Mouse (Mus musculus) thymus, postnatal 10 days (tissue): Measurements from ENCODE around the gene Mrtfa.

Source experiments
- DNase-seq, 2 experiments: peaks; one replicate each; pipeline ENCODE4 v3.0.0; 2021; ENCODE audit warnings: low spot score in 2 of 2

The Mrtfa gene

DNA sequence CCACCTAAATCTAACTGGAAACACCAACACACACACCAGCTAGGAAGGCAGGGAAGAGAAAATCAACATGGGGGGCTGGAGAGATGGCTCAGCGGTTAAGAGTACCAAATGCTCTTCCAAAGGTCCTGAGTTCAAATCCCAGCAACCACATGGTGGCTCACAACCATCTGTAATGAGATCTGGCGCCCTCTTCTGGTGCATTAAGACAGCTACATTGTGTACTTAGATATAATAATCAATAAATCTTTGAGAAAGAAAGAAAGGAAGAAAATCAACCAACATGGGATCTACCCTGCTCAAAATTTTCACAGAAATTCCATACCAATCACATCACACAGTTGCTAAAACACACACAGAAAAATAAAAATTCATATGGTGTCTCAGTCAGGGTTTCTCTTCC, 34.1 kb downstream of the Mrtfa start:
- DNase-seq = no peak

DNA sequence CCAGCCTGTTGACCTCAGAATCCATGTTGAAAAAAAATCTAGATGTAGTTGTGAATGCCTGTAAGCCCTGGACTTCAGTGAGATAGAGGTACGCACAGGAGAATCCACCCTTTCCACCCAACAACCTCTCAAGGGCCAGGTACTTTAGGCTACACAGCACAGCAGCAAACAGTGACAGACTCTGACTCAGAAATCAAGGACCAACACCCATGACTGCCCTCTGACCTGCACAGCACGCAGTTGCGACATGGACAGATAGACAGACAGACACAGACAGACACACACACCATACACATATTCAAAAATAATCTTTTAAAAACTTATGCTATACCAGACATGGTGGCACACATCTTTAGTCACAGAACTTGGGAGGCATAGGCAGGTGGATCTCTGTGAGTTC, 34.7 kb downstream of the Mrtfa start:
- no peak for DNase-seq

DNA sequence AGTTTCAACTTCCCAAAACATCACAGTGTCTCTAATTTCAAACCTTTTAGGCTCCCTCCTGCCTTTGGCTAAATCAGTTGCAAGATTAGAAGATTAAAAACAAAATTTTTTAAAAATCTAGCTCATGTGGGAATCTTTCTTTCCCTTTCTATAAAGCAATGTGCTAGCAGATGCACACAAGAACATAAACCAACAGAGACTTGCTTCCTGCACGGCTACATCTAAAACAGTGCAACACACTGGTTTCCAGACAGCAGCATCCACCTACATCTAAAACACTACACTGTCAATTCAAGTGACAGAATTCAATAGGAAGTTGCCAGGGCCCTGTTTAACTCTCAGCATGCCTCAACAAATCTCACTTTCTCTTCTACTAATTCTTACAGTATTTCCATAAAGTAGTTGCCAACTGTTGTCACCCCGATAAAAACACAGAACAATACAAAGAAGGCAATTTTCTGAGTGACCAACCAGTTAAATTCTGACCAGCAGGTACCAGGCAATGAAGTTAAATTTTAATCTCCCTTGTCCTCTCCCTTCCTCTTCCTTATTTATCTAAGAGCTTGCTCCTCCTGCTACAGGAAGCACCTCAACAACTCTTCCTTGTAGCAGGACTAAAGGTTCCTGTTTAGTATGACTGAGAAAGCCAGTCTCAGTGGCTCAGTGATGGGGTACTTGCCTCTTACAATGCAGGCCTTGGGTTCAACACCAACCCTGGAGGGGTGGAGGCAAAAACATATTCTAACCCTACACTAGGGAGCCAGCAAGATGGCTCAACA, 35.5 kb downstream of the Mrtfa start:
- no peak for DNase-seq

DNA sequence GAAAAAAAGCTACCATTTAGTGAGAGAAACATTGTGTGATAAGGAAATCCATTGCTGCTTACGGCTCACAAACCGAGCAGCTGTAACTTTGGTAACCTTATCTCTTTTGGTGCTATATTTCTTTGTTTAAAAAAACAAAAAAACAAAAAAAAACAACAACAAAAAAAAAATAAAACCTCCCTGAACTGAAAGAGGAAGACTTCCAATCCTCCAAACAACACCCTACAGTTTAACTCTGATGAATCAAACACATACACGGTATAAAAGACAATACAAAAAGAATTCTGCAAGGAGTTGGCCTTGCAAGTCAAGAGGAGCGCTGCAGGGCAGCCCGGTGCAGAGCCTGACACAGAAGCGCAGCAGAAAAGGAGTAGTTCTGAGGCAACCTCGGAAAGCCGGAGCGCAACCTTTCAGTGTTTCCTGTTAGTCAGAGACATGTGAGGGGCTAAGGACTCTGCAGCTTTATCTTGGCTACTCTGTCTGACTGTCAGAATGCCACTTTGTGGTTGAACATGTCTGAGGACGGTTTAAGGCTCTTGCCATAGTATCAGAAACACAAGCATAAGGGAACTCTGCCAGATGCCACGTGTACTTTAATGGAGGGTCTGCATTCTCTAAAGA, 48.5 kb downstream of the Mrtfa start:
- peak; percentile 14 to 35 for DNase-seq

DNA sequence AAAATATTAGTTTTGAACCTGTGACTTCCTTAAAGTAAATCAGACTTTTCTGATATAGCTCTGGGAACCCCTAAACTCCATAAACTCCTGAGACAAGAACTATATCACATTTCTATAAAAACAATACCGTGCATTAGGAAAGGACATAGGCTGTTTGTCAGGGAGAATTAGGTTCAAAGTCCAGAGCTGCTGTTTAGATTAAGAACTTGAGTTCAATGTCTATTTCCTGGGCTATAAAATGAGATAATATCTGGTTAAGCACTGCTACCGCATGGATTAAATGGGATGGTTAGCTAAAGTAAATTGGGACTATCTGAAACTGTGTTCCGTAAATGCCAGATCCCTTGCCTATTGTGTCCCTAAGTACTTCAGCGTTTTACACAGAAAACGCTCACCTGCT, 50.6 kb downstream of the Mrtfa start:
- no peak for DNase-seq

DNA sequence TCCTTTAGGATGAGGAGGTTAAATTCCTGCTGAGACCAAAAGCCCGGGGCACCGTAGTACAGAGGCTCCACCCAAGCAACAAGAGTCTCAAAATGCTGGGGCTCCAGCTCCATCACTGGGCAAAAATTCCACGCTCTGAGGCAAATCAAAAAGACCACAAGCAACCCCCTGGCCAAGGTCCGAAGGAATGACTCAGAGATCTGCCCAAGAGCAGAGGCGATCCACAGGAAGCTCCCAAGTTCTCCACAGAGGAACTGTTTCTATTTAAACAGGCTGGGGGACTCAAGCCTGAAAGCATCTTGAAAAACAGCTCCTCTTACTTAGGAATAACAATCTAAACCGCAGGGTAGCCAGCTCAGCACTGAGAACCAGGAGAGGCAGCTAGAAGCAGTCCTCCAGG, 53.3 kb downstream of the Mrtfa start:
- no peak for DNase-seq

DNA sequence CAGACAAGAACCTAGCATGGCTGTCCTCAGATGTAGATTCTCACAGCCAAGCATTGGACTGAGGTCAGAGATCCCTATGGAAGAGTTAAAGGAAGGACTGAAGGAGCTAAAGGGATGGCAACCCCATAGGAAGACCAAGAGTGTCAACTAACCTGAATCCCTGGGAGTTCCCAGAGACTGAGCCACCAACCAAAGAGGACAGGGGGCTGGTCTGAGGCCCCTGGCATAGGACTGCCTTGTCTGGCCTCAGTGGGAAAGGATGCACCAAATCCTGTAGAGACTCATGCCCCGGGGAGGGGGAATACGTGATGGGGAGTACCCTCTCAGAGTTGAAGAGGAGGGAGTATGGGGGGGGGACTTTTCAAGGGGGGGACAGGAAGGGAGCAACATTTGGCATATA, 56.8 kb downstream of the Mrtfa start:
- DNase-seq = no peak

DNA sequence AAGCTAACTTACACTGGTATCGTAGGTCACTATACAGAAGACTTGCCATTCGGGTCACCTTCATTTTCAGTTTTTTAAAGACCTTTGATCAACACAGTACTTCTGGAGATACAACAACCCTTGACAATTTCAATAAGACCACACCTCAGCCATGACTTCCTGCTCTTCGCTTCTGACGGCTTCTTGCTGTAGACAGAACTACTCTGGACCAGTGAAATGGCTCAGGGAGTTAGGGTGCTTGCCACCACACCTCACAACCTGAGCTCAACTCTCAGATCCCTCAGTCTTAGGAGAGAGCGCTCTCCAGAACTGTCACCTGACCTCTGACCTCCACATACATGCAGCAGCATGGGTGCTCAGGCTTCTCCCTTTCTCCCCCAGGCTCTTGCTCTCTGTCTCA, 59.4 kb downstream of the Mrtfa start:
- no peak for DNase-seq

DNA sequence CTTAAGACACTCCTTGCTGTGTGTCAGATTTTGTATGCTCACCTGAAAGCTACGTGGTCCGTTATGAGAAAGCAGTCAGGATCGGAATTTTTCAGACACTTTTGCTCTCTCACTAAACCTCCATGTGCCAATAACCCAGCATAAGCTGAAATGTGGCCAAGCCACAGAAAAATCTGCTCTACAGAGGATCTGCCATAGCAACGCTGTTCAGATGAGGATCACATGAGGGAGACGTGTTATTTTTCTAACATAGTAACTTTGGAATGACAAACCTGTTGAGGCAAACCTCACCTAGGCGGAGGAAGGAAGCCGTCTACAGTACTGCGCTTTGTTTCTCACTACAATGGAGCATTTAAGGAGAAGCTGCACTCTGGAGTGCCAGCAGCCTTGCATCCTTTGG, 60.6 kb downstream of the Mrtfa start:
- DNase-seq = no peak

DNA sequence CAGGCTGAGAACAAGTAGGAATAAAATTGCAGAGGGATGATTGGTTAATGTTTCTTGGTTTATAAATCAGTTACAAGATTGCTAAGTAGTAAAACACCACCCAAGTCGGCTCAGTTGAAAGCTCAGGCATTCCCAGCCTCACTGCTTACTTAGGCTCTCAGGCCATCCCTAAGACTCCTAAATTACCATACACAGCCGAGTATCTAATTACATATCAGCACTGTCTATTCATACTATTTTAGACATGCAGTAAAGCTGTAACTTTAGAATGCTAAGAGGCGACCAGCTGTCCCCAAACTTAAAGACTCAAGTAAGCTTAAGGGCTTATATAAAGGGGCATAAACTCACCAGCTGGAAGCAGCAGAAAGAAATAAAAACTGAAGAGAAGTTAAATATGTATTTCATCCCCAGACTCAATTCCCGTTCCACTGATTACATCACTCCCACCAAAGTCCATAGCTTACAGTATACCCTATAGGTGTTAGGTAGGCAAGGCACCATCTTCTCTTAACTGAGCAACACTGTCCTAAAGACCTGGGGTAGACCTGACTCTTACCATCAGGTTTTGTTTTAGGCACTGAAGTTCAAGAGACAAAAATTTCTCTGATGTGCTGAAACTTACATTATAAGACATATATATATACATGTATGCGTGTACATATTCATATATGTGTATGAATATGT, 62.3 kb downstream of the Mrtfa start:
- no peak for DNase-seq

DNA sequence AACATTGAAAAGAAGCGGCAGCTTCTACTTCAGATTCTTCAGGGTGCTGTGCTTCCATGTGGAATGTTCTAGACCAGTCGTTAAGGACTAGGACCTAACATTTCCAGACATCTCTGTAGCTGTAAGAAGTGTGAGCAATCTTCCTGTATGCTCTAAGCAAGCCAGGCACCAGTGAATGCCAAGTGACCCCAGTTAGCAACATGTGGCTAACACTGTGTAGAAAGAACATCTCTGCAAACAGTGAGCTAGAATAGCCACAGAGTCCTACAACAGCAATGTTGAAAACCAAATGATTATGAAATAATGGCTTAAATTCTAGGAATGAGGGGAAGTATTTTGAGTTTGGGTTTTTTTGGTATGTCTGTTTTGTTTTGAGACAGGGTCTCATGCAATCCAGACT, 66.3 kb downstream of the Mrtfa start:
- no peak for DNase-seq

DNA sequence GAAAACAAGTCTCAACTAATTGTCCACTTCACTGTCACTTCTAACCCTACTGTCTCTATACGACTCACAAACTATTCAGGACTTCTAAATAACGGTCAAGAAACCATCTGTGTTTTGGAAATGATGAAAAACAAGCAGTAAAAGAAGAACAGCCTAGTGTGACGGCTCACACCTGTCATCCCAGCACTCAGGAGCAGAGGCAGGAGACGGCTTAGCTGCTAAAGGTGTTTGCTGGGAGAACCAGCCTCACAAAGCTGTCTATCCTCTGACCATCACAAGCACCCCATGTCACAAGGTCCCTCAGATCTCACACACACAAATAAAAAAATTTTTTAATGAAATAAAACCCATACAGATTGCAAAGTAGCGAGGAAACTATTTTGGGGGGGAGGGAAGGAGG, 67.4 kb downstream of the Mrtfa start:
- DNase-seq = no peak

DNA sequence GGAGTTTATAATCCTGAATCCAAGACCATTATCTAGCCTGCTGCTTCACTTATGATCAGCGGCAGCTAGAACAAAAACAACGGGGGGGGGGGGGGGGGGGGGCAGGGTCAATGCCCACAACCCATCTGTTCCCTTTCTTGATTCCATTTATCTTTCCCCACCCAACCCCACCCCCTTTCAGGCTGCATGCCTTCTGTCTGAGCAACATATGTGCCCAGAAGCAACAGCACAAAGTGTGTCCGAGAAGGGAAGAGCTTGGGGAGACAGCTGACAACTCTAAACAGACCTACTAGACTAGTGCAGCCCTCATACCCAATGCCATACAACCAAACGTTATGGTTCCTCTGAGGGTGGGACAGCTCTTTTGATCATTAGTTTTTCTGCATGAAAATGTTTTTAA, 68.0 kb downstream of the Mrtfa start:
- no peak for DNase-seq

DNA sequence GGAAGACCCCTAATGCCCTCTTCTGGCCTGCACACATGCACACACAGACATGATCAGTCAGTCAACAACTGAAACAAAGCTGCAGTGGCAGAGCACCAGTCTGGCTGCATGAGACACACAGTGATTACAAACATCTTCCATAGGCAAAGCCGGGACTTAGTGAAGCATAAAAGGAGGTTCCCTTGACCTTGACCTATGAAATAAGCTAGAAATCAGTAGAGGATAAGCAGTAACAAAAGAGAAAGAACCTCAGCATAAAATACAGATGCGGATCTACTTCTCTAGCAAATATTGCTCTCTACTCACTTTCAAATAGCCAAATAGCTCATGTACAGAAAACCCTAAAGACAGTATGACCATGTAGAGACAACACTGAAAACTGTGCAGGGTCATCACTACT, 68.5 kb downstream of the Mrtfa start:
- no peak for DNase-seq

DNA sequence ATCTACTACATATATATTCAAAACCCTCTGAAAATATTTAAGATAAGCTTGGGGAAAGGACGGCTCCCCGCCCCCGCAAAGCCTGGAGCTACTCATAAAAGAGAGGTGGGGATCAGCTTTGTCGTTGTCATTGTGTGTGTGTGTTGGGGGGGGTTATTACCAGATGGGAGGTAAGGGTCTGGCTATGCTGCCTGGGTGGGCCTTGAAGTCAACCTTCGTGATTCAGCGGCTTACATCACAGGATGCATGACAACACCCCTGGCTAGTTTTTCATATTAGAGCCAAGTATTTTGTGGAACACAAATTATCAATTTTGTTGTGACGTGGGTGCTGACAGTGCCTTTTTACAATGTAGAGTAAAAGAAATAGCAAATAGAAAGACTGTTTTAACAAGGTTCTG, 69.6 kb downstream of the Mrtfa start:
- no peak for DNase-seq

DNA sequence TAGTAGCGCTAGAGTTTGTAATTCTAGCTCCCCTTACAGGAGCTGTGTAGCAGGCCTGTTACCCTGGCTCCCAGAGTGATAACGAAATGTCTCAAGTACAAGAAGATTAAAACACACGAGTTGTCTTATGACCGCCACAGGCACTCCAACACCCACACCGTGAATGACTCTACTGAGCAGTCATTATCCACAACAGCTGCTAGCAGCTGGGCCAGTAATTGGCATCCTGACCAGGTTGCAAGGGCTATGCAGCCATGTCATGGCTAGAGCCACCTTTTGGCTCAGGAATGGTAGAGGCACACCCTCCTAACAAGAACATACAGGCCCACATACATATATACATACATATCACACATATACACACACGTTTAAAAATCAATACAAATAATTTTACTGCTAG, 70.4 kb downstream of the Mrtfa start:
- no peak for DNase-seq

DNA sequence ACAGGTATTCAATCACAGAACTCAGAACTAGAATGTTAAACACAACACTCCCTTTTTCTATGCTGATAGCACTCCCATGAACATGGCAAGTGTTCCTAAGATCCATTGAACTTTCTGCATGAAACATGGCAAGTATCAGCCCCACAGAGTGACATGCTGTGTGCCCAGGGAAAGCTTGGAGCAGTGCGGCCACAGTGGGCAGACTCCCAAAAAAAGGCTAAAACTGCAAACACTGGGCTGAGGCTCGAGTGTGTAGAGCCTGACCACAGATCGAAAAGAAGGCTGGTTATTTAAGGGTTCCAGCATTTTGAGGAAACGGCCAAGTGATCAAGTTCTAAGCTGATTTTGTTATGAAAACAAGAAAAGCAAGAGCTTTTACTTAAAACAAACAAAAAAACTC, 72.3 kb downstream of the Mrtfa start:
- DNase-seq = no peak

DNA sequence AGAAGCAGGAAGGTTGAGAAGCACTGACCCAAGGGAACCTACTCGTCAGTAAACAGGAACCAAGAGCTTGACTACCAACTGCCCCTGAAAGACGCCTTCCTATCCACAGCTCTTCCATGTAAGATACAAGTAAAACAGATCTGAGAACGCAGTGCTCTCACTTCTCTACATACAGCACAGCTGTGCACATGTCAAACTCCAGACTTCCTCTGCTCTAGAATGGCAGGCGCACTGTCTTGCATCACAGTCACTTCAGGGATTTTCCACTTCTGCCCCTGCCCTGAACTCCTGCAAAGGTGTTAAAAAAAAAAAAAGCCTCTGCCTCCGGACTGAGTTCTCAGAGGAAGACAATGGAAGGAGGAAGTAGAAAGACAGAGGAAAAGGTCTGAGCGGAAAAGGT, 78.0 kb downstream of the Mrtfa start:
- DNase-seq = no peak

DNA sequence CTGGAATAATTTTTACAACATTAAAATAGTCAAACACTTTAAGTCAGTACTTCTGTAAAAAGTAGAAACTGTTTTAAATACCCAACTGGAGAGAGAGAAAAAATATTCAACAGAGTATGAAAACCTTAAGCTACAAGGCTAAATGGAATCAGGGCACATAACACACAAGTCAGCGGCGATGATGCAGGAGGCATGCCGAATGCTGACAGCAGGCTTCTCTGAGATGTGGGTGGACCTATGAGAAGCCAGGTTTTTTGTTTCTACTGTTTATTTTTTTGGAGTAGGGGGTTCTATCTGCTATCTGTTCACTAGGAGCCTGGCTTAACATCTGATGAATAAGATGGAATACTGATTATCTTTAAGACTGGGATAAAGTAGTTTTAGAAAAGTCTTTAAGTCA, 80.2 kb downstream of the Mrtfa start:
- DNase-seq = no peak

DNA sequence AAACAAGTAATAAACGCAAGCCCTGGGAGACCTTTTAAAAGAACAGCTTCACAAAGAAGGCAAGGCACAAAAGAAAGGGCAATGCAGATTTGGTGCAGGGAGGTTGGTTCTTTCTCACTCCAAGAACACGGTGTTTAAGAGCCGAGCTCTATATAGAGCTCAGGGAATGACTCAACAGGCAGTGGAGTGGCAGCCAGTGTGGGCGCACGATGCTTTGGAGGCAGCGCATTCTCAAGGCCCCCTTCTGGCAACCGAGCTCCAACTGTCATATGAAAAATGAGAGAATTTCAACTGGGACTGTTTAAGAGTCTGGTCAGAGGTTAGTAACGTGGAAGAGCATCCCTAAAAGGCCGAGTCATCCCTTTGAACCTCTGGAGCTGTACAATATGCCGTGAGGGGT, 84.6 kb downstream of the Mrtfa start:
- no peak for DNase-seq

DNA sequence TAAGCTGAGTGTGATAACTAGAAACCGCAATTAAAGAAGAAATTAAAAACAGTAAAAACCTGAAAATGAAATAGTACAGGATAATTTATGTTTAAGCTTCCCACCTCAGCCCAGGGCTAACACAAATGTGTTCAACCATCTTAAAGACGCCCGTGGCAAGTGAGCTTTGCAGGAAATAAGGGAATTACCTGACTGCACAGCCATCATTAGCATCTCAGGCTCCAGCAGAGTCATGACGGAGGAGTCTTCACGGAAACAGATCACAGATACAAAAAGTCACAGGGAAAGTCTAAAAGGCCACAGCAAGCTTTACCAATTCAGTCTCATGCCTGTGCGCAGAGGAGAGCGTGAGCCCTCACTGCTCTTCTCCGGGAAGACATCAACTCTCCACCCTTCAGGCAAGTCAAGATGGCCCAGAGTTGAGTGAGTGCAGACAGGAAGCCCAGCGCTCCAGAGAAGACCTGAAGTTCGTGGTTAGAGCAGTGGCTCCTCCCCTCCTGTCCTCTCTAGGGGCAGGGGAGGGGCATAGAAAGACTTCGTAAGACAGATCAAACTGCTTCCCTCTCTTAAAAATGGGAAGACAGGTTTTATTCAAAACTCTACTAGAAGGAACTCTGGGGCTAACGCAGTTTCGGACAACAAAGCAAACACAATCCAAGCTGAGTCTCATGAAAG, 85.8 kb downstream of the Mrtfa start:
- DNase-seq = peak; percentile 51 to 62

DNA sequence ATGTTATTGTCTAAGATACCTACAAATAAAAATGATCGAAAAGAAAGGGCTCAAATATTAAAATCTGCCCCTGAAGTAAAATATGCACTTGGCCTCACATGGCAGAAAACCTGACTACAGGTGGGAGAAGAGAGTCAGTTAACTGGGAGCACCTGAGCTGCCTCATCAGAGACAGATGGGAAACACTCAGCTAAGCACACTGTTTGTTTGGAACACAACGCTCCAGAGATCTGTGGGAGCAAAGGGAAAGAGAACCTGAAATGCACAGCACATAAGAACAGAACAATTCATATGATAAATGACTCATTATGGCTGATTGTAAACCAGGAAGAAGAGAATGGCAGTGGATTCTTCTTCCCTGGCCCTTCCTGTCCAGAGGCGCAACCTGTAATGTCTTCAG, 87.1 kb downstream of the Mrtfa start:
- no peak for DNase-seq
